Mouse (Mus musculus): Measurements from ENCODE around the gene H2afz. TPM values are rescaled to one million over a fixed set of nuclear protein-coding genes. Genes with fewer than 3 reads are reported as not detected.

H2afz gene
- total RNA-seq, 2 experiments from 2014 or later, result 169 to 177 TPM

DNA sequence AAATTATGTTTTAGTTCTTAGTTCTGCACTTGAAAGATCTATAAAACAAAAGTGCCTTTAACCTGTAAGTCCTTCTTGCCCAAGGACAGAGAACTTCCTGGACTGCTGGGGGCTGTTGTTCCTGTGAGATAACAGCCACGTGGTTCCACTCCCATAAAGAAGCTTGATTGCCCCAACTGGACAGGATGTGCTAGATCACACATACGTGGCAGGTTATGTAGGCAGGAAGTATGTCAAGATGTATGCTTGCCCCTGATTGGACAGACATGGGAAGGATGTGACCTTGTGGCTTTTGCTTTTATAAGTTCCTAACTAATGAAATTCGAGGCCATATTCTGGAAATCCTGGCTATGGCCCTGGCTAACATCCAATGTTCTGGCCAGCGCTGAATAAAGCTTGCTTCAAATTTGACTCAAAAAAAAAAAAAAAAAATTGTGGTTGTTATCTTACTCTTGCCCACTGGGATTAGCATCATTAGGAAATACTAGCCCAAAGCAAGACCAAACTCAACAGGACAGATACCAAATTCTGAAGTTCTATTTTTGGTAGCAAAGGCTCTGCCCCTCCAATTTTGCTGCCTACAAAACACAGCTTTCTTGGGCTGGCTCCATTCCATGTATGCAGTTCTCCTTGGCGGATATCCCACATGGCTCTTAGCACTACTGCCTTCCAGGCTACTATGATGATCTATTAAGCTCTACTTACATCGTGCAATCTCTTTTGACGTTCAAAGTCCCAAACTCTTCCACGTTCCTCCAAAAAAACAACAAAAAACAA is 3.7 kb upstream of the H2afz start:
- intact Hi-C loops (cut with DNase I), result loop anchor here (5.0 kb wide), 1 partner anchor 78 kb away; no protein-coding TSS in a partner anchor
- no peak for DNase-seq (ENCODE audit: low spot score in 2 of 2)

DNA sequence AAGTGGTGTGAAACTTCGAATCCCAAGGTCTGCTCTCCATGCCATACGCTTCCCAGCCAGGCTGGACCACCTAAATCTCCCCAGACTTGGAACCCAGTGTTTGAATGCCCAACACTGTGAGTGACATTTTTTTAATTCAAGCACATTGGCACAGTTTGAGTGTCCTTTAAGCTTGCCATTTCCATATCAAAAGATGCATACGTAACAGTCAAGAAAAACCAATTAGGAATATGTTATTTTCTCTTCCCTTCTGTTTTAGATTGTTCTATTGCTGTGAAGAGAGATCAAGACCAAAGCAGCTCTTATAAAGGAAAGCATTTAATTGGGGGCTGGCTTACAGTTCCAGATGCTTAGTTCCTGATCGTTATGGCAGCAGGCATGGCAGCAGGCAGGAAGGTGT is 2.9 kb upstream of the H2afz start:
- DNase-seq (ENCODE audit: low spot score in 2 of 2), result no peak
- intact Hi-C loops (cut with DNase I), result loop anchor here (5.0 kb wide), 1 partner anchor 79 kb away; no protein-coding TSS in a partner anchor

DNA sequence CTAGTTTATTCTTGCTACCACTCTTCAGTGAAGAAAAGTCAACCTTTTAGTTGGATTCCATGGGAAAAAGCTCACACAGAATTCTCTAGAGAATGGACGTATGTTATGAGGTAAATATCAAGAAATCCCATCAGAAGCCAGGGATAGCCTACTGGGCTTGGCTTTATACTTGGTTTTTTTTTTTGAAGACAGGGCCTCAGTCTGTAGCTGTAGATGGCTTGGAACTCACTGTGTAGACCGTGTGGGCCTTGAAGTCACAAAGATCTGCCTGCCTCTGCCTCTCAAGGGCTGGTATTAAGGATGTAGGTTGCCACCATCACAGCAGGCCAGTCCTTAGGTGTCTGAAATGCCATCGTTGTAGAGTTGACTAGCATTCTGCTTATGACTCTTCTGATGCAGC is 1.7 kb upstream of the H2afz start:
- no peak for DNase-seq (ENCODE audit: low spot score in 2 of 2)
- intact Hi-C loops (cut with DNase I), result loop anchor here (5.0 kb wide), 1 partner anchor 80 kb away; no protein-coding TSS in a partner anchor

DNA sequence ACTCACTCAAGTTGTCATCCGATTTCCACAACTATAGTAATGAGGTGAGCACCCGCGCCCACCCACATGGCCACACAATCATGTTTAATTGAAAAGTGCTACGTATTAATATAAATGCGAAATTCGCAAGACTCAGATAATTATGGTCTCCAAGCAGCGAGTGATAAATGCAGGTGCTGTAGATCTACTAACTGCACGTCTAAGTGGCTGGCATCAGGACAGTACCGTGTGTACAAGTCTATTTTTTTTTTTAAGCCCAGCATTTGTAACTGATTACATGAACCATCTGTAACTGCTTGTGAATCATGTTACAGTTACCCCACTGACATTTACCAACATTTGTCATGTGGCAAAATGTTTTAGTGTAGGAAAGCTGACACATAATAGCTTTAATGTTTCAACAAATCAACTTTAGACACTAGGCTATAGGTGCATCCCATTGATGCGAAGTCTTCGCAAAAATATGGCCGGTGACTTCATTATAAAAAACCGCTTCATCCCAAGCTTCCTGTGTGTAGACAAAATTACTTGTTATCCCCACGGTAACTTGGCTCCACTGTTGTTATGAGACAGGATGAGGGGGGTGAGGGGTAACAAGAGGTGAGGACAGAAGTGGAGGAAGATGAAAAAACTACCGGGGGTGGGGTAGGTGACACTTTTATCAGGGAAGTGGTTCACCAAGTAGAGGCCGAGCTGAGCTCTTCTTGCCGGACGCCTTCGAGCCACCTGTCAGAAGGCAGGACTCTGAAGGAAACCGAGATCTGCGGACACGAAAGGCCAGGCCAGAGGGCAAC is 760 bp upstream of the H2afz start:
- peak in 1 of 2 experiments; percentile 62 for DNase-seq (ENCODE audit: low spot score in 2 of 2)
- intact Hi-C loops (cut with DNase I), result loop anchor here (2.0 to 5.0 kb wide), 2 partner anchors 55 to 81 kb away; partner anchors contain the start of gene Lamtor3

DNA sequence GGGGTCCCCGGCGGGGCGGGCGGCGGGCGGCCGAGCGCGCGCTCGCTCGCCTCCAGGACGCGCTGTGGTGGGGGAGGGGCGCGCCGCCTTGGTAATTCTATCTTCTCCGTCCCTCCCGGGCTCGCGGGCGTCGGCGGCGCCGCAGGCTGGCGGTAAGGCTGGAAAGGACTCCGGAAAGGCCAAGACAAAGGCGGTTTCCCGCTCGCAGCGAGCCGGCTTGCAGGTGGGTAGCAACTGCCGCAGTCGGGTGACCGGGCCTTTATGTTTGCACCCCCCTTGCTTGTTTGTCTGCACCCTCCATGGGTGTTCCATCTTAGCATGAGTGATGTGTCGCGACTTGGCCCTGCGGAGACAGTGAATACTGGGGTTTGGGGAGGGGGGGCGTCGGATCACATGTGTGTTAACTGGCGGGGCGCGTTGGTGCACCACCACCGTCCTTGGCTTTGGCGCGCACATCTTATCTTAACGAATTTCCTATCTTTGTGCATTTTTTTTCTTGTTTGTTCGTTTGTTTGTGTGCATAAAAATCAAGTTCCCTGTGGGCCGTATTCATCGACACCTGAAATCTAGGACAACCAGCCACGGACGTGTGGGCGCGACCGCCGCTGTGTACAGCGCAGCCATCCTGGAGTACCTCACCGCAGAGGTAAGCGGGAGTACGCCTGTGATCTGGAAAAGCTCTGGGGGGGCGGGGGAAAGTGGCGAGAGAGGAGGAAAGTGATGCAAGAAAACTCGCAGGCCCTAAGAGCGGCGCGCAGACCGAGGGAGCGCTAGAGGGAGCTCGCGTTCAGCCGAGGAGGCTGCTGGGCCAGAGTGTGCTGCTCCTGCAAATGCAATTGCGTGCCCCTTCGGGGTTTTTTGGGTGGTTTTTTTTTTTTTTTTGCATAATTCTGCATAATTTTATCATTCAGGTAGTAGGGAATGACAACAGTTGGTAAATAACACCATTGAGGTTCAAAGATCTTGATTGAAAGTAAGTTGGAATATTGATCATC is 998 bp downstream of the H2afz start:
- DNase-seq (ENCODE audit: low spot score in 2 of 2), result peak; percentile 89 to 91
- intact Hi-C loops (cut with DNase I), result loop anchor here (1.0 to 5.0 kb wide), 3 partner anchors 54 to 278 kb away; partner anchors contain the start of genes Lamtor3 and Trmt10a

DNA sequence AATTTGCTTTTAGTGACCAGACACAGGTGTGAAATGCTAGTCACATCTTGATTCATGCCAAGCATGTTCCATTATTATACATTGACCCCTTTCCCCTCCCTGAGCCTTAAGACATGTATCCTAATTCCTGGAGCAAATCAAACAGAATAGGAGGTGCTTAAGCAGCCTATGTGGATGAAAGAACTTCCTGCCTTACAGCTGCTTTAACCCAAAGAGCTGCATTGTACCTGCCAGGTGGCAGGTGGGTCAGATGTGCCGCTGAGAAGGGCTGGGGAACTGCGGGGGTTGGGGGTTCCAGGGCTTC is 2.8 kb downstream of the H2afz start:
- no peak for DNase-seq (ENCODE audit: low spot score in 2 of 2)
- intact Hi-C loops (cut with DNase I), result no loop called here

DNA sequence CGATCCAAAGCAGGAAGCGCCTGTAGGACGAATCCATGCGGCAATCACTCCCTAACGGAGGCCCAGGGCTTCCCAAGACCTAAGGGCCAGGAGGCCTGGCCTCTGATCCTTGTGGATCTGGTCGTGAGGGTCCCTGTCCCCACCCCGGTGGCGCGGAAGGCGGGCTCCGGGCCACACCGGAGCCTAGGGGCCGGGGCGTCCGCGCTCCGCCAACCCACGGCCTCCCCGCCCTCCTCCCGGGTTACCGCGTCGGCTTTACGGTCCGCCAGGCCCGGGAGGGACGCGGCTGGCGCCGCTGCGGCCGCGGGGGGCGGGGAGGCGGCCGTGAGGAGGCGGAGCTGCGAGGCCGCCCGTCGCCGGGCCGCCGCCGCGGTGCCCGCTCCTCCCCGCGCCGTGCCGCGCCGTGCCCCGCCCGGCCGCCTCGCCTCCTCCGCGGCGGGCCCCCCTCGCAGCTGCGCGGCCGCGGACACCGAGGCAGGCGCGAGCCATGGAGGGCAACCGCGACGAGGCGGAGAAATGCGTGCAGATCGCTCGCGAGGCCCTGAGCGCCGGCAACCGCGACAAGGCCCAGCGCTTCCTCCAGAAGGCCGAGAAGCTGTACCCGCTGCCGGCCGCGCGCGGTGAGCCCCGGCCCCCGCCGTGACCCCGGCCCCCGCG is 3.3 kb downstream of the H2afz start, which contains the start of gene Dnajb14:
TSS of gene Dnajb14 (plus strand) at position 239 of the 657 bp plus-strand sequence.
- intact Hi-C loops (cut with DNase I), result no loop called here
- peak; percentile 37 to 44 for DNase-seq (ENCODE audit: low spot score in 2 of 2)

DNA sequence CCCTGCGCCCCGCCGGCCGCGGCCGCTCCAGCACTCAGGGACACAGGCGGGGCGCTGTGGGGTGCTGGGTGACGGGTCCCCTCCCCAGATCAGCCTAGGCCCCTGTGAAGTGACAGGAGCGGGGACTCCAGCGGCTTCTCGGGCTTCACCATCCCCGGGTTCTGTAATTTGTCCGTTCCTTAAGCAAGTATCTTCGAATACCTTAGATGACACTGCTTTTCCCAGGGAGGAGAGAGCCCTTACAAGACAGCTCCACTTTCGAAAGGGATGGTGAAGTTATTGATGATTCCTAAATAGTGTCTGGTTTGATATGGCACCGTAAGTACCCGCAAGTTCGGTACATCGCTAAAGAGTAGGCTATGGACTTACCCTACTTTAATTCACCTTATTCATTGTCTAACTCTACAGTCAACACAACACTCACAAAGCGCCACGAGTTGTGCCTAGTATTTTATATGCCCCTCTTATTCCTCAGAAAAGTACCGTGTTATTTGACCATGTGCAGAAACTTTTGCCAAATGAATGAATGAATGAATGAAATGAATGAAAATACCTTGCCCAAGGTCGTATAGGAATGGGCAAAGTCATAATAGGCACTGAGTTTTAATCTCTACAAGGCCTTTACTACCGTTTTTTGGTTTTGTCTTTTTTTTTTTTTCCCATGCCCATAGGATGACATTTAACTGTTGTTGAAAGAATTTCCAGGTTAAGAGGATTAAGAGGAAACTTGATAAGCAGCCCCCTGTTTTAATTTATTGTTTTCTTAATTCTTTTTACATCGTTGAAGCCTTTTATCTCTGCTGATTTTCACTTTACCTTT is 4.0 kb downstream of the H2afz start:
- DNase-seq (ENCODE audit: low spot score in 2 of 2), result peak; percentile 39 to 45
- intact Hi-C loops (cut with DNase I), result no loop called here

DNA sequence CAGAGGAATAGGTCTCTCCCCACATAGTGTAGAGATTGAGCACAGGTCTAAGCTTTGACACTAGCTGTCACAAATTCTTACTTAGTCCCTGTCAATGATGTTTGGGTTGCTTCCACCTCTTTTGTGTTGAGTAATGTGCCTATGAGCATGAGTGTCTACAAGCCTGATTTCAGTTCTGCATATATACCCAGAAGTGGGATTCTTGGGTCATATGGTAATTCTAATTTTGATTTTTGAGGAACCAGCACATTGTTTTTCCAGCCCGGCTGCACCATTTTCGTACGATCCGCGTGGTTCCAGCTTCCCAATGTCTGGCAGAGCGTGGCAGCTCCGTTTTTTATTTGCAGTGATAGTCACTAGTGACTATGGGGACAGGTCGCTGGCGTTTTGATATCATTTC is 5.1 kb downstream of the H2afz start:
- intact Hi-C loops (cut with DNase I), result no loop called here
- DNase-seq (ENCODE audit: low spot score in 2 of 2), result no peak

DNA sequence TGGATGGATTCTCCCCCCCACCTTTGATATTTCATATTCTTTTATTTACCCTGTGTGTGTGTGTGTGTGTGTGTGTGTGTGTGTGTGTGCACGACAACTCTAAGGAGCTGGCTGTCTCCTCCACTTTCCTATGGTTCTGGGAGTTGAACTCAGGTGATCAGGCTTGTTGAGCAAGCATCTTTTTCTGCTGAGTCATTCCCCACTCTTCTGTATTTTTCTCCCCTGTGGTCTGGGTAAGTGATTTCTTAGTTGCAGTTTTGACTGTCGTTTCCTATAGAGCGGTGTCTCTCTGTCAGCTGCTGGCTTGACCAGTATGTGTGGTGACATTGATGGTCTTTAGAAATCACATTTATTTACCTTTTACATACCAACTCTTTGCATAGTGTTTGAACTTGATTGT is 15.0 kb downstream of the H2afz start:
- intact Hi-C loops (cut with DNase I), result no loop called here
- no peak for DNase-seq (ENCODE audit: low spot score in 2 of 2)

DNA sequence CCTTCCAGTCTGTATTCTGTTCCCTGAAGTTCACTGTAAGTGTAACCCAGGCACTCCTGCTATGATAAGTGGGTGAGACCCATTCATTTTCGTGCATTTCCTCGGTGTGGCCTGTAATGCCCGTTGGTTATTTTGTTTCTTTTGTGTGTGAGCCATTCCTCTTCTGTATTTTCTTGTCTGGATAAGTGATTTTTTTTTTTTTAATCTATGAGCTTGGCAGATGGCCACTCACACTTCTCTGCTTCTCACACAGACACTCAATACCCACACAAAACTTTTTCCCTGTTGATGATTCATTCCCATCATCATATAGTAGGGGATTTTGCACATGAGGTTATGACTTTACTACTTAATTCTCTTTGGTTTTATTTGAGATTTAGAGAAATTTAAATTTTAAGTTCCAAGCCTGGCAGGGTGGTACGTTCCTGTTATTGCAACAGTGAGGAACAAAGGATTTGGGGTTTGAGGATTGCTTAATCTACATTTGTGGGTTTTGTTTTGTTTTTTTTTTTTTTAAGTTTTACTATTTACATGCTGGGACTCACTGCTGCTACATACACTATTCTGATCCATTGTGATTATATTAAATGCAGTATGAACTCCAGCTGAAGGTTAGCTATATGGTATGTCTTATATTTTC is 15.9 kb downstream of the H2afz start:
- intact Hi-C loops (cut with DNase I), result no loop called here
- DNase-seq (ENCODE audit: low spot score in 2 of 2), result peak in 1 of 2 experiments; percentile 49

DNA sequence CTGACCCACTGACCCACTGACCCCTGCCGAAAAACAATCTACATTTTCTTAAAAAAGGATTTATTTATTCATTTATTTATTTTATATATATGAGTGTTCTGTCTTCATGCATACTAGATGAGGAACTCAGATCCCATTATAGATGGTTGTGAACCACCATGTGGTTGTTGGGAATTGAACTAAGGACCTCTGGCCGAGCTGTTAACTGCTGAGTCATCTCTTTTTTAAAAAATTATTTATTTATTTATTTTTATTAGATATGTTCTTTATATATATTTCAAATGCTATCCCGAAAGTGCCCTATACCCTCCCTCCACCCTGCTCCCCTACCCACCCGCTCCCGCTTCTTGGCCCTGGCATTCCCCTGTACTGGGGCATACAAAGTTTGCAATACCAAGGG is 16.8 kb downstream of the H2afz start:
- intact Hi-C loops (cut with DNase I), result no loop called here
- DNase-seq (ENCODE audit: low spot score in 2 of 2), result no peak

DNA sequence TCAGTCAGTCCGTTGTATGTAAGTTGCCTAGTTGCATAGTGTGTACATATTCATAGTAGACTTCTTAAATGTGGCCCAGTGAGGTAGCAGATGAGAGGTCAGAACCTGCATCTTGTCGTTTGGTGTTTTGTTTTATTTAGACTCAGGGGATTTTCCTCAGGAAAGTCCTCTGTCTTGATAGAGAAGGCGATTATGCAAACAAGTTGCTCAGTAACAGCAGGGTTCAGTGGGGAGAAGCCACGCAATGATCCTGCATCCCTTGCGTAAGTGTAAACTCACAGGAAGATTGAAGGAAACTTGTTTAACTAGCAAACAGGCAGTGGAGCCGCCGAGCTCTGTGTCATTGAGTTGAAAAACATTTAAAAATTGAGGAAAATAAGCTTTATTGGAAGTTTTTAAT is 23.7 kb downstream of the H2afz start:
- no peak for DNase-seq (ENCODE audit: low spot score in 2 of 2)
- intact Hi-C loops (cut with DNase I), result no loop called here

DNA sequence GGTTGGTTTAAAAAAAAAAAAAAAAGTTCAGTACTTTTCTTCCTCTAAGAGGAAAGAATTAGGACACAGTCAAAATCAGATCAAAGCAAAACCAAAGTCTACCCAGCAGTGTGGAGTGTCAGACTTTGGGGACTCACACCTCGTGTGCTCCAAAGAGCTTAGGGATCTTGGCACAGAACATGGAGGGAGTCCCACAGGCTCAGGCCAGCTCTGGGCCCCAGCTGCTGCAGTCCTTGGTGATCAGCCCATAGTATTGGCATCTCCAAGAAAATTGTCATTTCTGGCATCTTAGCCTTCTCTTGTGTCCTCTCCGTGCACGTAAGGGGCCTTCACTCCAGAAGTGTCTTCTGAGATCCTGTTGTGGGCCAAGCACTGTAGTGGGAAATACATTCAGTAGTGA is 26.8 kb downstream of the H2afz start:
- no peak for DNase-seq (ENCODE audit: low spot score in 2 of 2)
- intact Hi-C loops (cut with DNase I), result no loop called here

DNA sequence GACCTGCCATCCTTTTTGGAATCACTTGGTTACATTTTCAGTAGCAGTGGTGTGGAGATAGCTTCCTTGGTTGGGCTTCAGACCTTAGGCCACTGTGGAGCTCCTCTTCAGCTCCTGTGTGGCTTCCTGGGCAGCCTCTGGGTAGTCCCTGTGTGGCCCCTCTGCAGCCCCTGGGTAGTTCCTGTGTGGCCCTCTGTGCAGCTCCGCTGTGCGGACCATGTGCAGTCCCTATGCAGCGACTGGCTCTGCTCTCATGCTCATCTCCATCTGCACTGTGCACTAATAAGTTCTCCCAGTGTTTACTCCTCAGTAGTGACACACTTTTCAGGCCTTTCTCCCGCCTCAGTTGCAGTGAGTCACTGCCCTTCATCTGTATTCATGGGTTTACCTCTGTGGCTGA is 27.8 kb downstream of the H2afz start:
- no peak for DNase-seq (ENCODE audit: low spot score in 2 of 2)
- intact Hi-C loops (cut with DNase I), result no loop called here

DNA sequence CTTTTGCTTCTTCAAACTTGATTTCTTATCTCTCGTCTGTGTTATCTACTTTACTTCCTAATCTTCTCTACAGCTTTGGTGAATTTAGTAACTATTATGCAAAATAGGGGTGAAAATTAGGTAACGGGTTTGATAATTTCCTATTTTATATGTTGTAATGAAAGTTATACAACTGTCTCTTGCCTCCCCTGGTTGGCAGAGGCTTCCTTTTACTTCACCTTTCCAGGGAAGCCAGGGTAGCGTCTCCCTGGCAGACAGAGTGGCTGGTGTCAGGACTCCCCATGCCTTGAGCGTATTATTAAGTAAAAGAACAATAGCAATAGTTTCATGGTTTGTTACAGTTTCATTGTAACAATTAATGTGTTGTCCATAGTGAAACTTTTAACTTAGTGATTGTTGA is 29.5 kb downstream of the H2afz start:
- DNase-seq (ENCODE audit: low spot score in 2 of 2), result no peak
- intact Hi-C loops (cut with DNase I), result no loop called here

DNA sequence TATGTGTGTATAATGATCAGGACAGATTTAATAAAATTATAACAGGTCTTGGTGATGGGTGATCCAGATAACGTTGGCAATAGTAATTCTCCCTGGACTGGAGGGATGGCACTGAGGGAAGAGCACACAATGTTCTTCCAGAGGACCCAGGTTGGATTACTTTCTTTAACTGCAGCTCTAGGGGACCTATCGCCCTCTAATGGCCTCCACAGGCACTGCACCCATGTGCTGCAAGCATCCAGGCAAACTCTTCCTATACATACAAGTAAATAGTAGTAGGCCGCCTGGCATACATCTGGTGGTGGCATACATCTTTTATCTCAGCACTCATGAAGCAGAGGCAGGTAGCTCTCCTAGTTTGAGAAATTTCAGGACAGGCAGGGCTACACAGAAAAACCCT is 30.9 kb downstream of the H2afz start:
- no peak for DNase-seq (ENCODE audit: low spot score in 2 of 2)
- intact Hi-C loops (cut with DNase I), result no loop called here

DNA sequence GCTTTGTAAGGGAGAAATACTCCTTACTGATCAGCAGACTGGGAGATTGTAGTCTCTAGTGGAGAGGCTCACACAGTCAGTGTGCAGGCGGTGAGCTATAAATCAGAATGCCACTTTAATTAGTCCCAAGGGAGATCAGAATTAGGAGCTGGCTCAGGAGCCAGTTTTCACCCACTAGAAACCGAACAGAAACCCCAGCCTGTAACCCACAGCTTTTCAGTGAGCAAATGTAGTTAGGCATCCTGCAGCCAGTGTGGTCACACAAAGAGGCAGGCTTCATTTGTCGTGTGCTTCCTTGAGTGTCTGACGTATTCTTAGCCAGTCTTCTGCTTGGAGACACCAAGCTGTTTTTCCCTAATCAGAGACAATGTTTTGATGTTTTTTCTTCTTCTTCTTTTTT is 32.1 kb downstream of the H2afz start:
- intact Hi-C loops (cut with DNase I), result no loop called here

More for the DNA sequence above, 32.1 kb downstream of the H2afz start:
- DNase-seq (ENCODE audit: low spot score in 2 of 2), result no peak

Data from left cerebral cortex, postnatal 14 days (tissue).